Mouse (Mus musculus) heart, postnatal 0 days (tissue): ENCODE results near the gene Aldh6a1.

Source experiments
- CTCF ChIP-seq: IDR thresholded peaks from 2 replicates; pipeline ENCODE4 v1.5.1; 2016; ENCODE audit warnings: antibody characterized with exemption, control low read depth, low read depth
- EP300 ChIP-seq: IDR thresholded peaks from 2 replicates; pipeline ENCODE4 v1.6.1; 2016; ENCODE audit warnings: antibody characterized with exemption, low read depth

DNA sequence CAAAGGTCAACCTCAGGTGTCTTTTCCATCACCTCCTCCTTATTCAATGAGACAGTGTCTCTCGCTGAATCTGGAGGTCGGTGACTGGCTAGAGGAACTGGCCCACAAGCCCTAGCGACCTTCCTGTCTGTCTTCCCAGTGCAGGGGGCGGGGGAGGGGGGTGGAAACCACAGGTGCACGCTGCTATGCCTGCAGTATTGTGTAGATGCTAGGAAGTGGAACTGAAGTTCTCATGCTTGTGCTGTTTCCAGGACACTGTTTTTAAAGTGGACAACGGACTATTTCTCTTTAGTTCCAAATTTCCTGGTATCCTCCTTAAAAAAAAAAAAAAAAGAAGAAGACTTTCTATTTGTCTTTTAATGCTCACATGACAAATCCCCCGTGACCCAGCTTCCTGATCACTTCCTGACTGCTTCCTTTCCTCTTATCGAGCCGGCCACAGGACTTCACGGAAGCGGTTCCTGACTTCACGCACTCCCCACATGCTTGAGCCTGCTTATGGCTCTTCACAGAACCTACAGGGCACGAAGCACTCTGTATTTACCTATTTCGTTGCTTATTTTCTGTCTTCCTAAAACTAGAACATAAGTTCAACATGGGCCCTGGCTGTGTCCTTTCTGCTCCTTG is 61.9 kb downstream of the Aldh6a1 start:
- no peak for TF ChIP-seq CTCF
- no peak for TF ChIP-seq EP300
